Mouse (Mus musculus): ENCODE results near the gene Aldh1a2. TPM values are rescaled to one million over a fixed set of nuclear protein-coding genes. Genes with fewer than 3 reads are reported as not detected.

The Aldh1a2 gene
- polyA plus RNA-seq, 1 experiment: 8.7 TPM

DNA sequence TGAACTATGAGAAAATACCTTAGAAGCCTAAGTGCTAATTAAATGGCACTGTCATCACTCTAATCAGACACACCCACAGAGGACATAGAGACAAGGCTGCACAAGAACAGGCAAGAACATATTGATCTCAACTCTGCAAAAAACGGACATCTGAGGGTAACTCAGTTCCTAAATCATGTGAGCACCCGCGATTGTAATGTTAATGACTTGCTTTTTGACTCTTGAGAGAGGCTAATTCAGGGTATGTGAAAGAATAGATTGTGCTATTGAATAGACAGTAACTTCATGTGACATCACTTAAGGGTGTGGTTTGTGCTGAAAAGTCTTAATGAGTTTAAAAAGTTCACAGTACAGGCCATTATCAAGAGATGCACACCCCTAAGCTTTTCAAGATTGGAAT, 116.1 kb downstream of the Aldh1a2 start:
- no peaks in the 10 kb centered on the region for H3K4me1 ChIP-seq (ENCODE audit: control insufficient read depth, insufficient read depth, low read length)
- no peak overlapping the region for H3K27ac ChIP-seq (ENCODE audit: insufficient read depth, low read depth, low read length)
- TF ChIP-seq POLR2A (IDR thresholded peaks at IDR 0.05; ENCODE audit: low read depth, low read length): no peak
- TF ChIP-seq CTCF (conservative IDR thresholded peaks at IDR 0.05; ENCODE audit: insufficient read depth, insufficient read length, low read depth, low read length): no peak
- H3K4me3 ChIP-seq (ENCODE audit: insufficient read depth, low read depth, low read length): no peak overlapping the region
- no peaks in the 10 kb centered on the region for H3K27me3 ChIP-seq (replicated peaks; ENCODE audit: control insufficient read depth, insufficient read depth, low read length)
- no peaks in the 10 kb centered on the region for H3K36me3 ChIP-seq (ENCODE audit: control insufficient read depth, insufficient read depth, low read length)
- no peak for DNase-seq
- WGBS: 92% methylated on average over 3 of the region's 3 CpGs

DNA sequence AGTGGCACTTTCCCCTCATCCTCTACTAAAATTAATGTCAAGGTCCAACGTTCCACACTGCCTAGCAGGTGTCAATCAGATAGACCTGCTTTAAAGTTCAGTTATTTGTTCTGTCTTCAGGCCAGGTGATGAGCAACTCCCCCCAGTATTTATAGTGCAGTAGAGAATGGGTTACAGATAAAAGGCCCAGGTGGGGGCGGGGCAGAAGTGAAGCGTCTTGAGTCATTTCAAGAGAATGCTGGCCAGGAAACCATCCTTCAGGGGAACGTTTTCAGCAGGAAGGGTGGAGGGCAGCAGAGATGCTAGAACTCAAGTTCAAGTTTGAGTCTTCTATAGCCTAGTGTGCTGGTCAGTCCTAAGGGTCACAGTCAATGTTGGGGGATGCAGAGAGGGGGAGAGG, 121.1 kb downstream of the Aldh1a2 start:
- no peak for DNase-seq
- H3K4me1 ChIP-seq (ENCODE audit: control insufficient read depth, insufficient read depth, low read length): no peaks in the 10 kb centered on the region
- no peaks in the 10 kb centered on the region for H3K36me3 ChIP-seq (ENCODE audit: control insufficient read depth, insufficient read depth, low read length)
- H3K4me3 ChIP-seq (ENCODE audit: insufficient read depth, low read depth, low read length): no peak overlapping the region
- H3K27ac ChIP-seq (ENCODE audit: insufficient read depth, low read depth, low read length): no peak overlapping the region
- no peaks in the 10 kb centered on the region for H3K27me3 ChIP-seq (replicated peaks; ENCODE audit: control insufficient read depth, insufficient read depth, low read length)
- TF ChIP-seq POLR2A (IDR thresholded peaks at IDR 0.05; ENCODE audit: low read depth, low read length) (no peak), CTCF (conservative IDR thresholded peaks at IDR 0.05; ENCODE audit: insufficient read depth, insufficient read length, low read depth, low read length) (no peak)
- 44% methylated on average over 4 of the region's 4 CpGs for WGBS

DNA sequence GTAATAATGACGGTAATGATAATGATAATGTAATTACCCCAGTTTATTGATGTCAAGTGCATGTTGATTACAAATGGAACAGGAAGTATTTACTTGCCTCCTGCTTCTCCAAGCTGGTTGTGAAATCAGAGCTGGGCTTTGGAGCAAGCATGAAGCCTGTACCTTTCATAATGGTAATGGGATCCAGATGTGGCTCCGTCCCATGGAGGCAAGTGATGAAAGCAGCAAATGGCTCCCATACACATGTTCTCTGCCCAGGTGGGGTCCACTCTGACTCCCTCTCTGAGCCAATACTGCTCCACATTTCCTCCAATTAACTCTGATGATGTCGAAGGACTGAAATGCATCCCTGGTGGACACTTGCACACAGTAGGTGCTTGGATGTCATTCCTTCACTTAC, 121.8 kb downstream of the Aldh1a2 start:
- TF ChIP-seq POLR2A (IDR thresholded peaks at IDR 0.05; ENCODE audit: low read depth, low read length) (no peak), CTCF (conservative IDR thresholded peaks at IDR 0.05; ENCODE audit: insufficient read depth, insufficient read length, low read depth, low read length) (no peak)
- Histone ChIP-seq H3K27ac (ENCODE audit: insufficient read depth, low read depth, low read length) (no peak overlapping the region), H3K36me3 (ENCODE audit: control insufficient read depth, insufficient read depth, low read length) (no peaks in the 10 kb centered on the region), H3K4me3 (ENCODE audit: insufficient read depth, low read depth, low read length) (no peak overlapping the region), H3K4me1 (ENCODE audit: control insufficient read depth, insufficient read depth, low read length) (no peaks in the 10 kb centered on the region), H3K27me3 (replicated peaks; ENCODE audit: control insufficient read depth, insufficient read depth, low read length) (no peaks in the 10 kb centered on the region)
- no peak for DNase-seq
- 92% methylated on average over 3 of the region's 3 CpGs for WGBS

DNA sequence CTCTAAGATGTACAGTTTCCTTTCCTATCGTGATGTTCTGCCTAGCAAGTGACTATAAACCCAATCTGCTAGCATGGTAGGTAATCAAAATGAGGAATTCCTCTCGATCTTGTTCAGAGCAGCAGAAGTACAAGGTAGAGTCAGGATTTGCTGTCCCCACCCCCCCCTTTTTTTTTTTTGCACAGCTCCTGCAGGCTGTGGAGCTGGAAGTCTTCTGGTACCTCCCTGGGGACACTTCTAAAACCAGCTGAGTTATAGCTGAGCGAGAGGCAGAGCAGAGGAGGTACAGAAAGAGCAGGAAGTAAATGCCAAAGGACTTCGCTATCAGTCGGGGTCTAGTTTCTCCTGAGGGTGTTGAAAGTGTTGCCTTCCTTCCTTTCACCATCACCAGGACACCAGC, 124.5 kb downstream of the Aldh1a2 start:
- whole genome bisulfite sequencing: 51% methylated on average over 5 of the region's 5 CpGs
- H3K4me3 ChIP-seq (ENCODE audit: insufficient read depth, low read depth, low read length): no peak overlapping the region
- no peak overlapping the region for H3K27ac ChIP-seq (ENCODE audit: insufficient read depth, low read depth, low read length)
- no peak for TF ChIP-seq CTCF (conservative IDR thresholded peaks at IDR 0.05; ENCODE audit: insufficient read depth, insufficient read length, low read depth, low read length)
- no peak for TF ChIP-seq POLR2A (IDR thresholded peaks at IDR 0.05; ENCODE audit: low read depth, low read length)
- no peak for DNase-seq
- H3K36me3 ChIP-seq (ENCODE audit: control insufficient read depth, insufficient read depth, low read length): no peaks in the 10 kb centered on the region
- H3K27me3 ChIP-seq (replicated peaks; ENCODE audit: control insufficient read depth, insufficient read depth, low read length): no peaks in the 10 kb centered on the region
- no peaks in the 10 kb centered on the region for H3K4me1 ChIP-seq (ENCODE audit: control insufficient read depth, insufficient read depth, low read length)

Other genes starting within 250 kb of the Aldh1a2 start
- gene Aqp9, start 47.1 kb upstream of the Aldh1a2 start, polyA plus RNA-seq (2012; rRNA removed): 0.11 and 0.27 TPM in 2 replicates

Measured in kidney, adult 2 months (tissue).